Mouse (Mus musculus): ENCODE results near the gene Igtp. TPM values are rescaled to one million over a fixed set of nuclear protein-coding genes. Genes with fewer than 3 reads are reported as not detected.
"Not testable (repeated sequence)": the region's sequence is repeated elsewhere in the genome, so short reads cannot be mapped to it uniquely, and the experiment has no call there.

Gene Igtp
- polyA plus RNA-seq (2015; fragmentation: Nextera tagmentation; extraction: Ambion mirVana), result 4.3 and 4.9 TPM in 2 replicates

DNA sequence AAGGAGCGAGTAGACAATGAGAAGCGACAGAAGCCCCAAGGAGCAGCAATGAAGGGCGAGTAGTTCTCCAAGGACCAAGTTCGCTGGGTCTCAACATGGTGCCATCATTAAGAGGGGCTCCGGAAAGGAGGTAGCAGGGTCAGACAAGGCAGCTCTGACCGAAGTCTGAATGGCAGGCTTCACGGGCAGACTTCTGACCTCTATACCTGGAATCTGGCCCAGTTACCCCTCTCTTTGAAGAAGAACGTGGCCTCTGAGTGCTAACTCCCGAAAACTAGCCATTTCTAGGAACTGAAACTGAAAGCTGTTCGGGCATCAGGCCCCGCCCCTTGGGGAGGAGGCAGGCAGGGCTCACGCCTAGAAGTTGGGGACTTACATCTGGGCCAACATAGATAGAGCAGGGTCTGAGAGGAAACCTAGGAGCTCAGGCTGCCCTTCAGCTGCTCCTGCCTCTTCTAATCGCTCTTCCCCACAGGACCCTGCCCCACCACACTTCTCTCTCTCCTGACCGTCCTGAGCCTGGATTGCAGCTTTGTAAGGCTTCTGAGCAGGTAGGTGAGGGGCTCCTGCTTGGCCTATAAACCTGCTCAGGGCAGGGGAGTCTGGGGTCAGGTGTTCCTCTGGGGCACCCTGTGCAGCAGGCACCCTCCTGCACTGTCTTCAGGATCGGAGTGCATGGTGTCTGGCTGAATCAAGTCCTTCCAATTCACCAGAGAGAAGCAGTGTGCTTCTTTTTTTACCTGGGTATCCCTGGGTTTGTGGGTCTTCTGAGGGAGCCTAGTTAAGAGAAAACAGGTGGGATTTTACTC, at the start of gene Igtp, which contains the start of gene Irgm2:
Gene Igtp (plus strand): TSS at position 328 of the 809 bp plus-strand sequence.
Gene Irgm2 (plus strand): TSS at position 390 of the 809 bp plus-strand sequence.
- H3K4me1 ChIP-seq; H3K9me3 ChIP-seq; H3K27ac ChIP-seq; H3K36me3 ChIP-seq; H3K27me3 ChIP-seq (replicated peaks): not testable (repeated sequence)
- Histone ChIP-seq H3K9ac (peak within 1 kb of the TSS; percentile 45; the same call in 1 of the 2 replicates), H3K4me3 (replicated peaks) (peak within 1 kb of the TSS; percentile 63), H3K4me2 (peak within 1 kb of the TSS; percentile 73)
- peak; percentile 90 for ATAC-seq (ENCODE audit: insufficient read depth, low FRiP score, low read depth)
- WGBS, result 3% methylated on average over 14 of the region's 15 CpGs

DNA sequence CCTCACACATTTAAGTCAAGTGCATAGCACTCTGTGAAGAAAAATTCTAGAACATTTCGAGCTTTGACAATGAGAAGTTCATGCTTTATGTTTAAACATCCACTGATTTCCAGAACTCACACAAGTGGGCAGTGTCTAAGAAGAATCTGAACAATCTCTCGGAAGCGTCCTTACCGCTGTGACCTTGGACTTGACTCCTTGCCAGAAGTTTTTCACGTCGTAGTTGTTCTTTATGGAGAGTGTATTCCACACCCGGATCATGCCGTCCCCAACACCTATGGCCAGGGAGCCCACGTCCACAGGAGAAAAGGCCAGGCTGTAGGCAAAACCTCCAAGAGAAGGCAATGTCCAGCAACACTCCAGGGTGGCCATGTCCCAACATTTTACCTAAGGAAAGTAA, 43.9 kb upstream of the Igtp start:
- Histone ChIP-seq H3K27ac (no peak overlapping the region), H3K4me2 (no peak overlapping the region), H3K9me3 (no peaks in the 10 kb centered on the region), H3K4me3 (replicated peaks) (no peak overlapping the region), H3K9ac (no peak overlapping the region), H3K36me3 (peaks cover 45% of the 10 kb centered on the region), H3K4me1 (no peaks in the 10 kb centered on the region), H3K27me3 (replicated peaks) (no peaks in the 10 kb centered on the region)
- ATAC-seq (ENCODE audit: insufficient read depth, low FRiP score, low read depth), result no peak
- WGBS, result 88% methylated on average over 9 of the region's 9 CpGs

DNA sequence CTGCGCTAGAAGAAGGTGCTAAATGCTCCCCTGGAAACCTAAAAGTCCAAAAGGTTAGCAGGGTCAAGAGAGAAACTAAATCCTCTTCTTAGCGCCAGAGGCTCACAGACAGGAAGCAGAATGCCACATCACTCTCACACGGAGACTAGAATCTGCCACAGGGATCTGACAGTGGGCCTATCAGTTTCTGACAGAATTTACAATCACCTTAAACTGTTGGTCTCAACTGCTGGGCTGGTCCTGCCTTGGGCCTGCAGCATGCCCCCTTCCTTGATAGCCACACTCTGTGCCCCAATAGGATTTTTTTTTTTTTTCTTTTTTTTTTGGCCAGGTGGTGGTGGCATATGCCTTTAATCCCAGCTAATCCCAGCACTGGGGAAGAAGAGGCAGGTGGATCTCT, 42.5 kb upstream of the Igtp start:
- no peaks in the 10 kb centered on the region for H3K4me1 ChIP-seq
- no peaks in the 10 kb centered on the region for H3K9me3 ChIP-seq
- H3K4me3 ChIP-seq (replicated peaks), result no peak overlapping the region
- no peak overlapping the region for H3K4me2 ChIP-seq
- 78% methylated on average over 3 of the region's 3 CpGs for WGBS
- no peaks in the 10 kb centered on the region for H3K27me3 ChIP-seq (replicated peaks)
- no peak overlapping the region for H3K27ac ChIP-seq
- H3K36me3 ChIP-seq, result peaks cover 49% of the 10 kb centered on the region
- no peak for ATAC-seq (ENCODE audit: insufficient read depth, low FRiP score, low read depth)
- no peak overlapping the region for H3K9ac ChIP-seq

DNA sequence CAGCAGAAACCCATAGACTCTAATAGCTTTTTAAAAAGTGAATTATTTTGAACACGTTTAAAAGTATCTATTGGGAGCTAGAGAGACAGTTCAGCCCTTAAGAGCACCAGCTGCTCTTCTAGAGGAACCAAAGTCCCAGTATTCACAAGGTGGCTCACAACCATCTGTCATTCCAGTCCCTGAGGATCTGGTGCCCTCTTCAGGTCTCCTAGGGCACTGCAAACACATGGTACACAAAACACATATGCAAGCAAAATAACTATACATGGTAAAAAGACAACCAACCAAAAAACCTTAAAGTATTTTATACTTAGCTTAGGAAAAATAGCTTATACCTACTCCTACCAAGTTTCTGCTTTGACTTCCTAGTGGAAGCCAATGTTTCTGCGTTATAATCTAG, 34.3 kb upstream of the Igtp start:
- H3K4me1 ChIP-seq, result no peaks in the 10 kb centered on the region
- no peaks in the 10 kb centered on the region for H3K27me3 ChIP-seq (replicated peaks)
- H3K4me2 ChIP-seq, result no peak overlapping the region
- no peaks in the 10 kb centered on the region for H3K9me3 ChIP-seq
- peaks cover 41% of the 10 kb centered on the region for H3K36me3 ChIP-seq
- no peak overlapping the region for H3K27ac ChIP-seq
- no peak overlapping the region for H3K9ac ChIP-seq
- WGBS, result 96% methylated on average over 2 of the region's 2 CpGs
- no peak for ATAC-seq (ENCODE audit: insufficient read depth, low FRiP score, low read depth)
- H3K4me3 ChIP-seq (replicated peaks), result no peak overlapping the region

DNA sequence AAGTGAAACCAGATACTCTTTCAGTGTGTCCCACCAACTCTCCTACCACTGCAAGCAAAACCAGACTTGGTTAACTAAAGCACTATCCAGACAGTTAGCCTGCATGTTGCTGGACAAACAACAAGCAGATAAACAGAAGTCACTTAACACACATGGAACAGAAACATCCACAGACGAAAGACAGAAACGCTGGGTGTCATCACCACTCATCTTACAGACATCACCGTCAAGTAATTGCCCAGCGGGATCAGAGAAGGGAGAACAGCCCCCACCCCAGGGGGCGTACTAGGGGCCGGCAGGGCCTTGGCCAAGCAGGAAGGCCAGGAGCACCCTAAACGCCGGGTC, 31.6 kb upstream of the Igtp start:
- Histone ChIP-seq H3K27me3 (replicated peaks) (no peaks in the 10 kb centered on the region), H3K4me1 (0 out of 2 replicates have a peak, but pooled peaks cover 5% of the 10 kb centered on the region), H3K4me3 (replicated peaks) (peak overlapping the region; percentile 85), H3K36me3 (peaks cover 26% of the 10 kb centered on the region), H3K9ac (peak overlapping the region; percentile 86), H3K9me3 (no peaks in the 10 kb centered on the region), H3K4me2 (peak overlapping the region; percentile 62), H3K27ac (no peak overlapping the region)
- ATAC-seq (ENCODE audit: insufficient read depth, low FRiP score, low read depth), result no peak
- WGBS, result 0% methylated on average over 8 of the region's 8 CpGs

DNA sequence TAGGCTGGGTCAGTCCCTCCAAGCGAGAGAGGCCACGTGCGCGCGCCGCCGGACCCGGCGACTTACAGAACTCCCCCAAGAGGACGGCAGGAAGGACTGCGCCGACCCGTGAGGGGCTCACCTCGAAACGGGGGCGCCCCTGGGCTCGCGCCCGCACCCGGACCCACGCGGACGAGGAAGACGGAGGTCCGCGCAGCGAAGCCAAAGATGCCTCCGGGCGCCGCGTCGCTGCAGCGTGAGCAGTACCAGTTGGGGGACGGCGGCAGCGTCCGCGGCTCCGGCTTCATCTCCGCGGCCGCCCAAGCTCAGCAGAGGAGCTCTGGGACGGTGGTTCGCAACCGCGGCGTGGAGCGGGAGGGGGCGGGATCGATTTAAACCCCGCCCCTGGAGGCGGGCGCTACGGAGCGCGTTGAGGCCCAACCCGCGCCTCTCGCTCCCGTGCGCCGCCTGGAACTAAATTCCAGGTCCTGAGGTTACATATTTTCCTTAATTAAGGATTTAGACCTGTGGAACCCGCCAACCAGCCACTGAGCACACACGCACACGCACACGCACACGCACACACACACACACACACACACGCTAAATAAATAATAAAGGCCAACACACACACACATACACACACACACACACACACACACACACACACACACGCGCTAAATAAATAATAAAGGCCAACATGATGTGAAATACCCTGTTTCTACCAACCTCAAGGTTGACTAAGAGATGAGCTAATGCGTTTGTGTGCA, 31.0 kb upstream of the Igtp start, which contains the start of gene Gemin5:
Gene Gemin5 (minus strand): TSS at position 373 of the 749 bp plus-strand sequence.
- Histone ChIP-seq H3K4me3 (replicated peaks) (peak within 1 kb of the TSS; percentile 85), H3K4me2 (peak within 1 kb of the TSS; percentile 62), H3K36me3 (peaks cover 21% of the 10 kb centered on the region), H3K4me1 (0 out of 2 replicates have a peak, but pooled peaks cover 5% of the 10 kb centered on the region), H3K27ac (peak within 1 kb of the TSS; percentile 60; the same call in 1 of the 2 replicates), H3K9ac (peak within 1 kb of the TSS; percentile 86), H3K27me3 (replicated peaks) (no peaks in the 10 kb centered on the region), H3K9me3 (no peaks in the 10 kb centered on the region)
- WGBS, result under 1% methylated on average over 71 of the region's 71 CpGs
- ATAC-seq (ENCODE audit: insufficient read depth, low FRiP score, low read depth), result peak; percentile 86

DNA sequence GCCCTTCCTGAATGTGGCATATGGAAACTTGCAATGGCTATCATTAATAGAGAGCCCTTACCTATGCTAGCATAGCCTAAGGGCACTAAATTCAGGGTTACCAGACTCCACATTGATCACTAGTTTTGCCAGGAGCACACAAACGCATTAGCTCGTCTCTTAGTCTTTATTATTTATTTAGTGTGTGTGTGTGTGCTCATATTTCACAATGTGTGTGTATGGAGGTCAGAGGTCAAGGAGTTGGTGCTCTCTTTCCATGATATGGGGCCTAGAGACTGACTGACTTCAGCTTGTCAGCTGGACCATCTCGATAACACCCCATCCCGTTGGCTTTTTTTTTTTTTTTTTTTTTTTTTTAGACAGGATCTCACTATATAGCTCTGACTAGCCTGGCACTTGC, 29.7 kb upstream of the Igtp start:
- H3K4me2 ChIP-seq, result no peak overlapping the region
- no peak for ATAC-seq (ENCODE audit: insufficient read depth, low FRiP score, low read depth)
- no peak overlapping the region for H3K4me3 ChIP-seq (replicated peaks)
- H3K9me3 ChIP-seq, result no peaks in the 10 kb centered on the region
- 70% methylated on average over 4 of the region's 4 CpGs for WGBS
- H3K4me1 ChIP-seq, result 0 out of 2 replicates have a peak, but pooled peaks cover 5% of the 10 kb centered on the region
- peaks cover 23% of the 10 kb centered on the region; the same call in 1 of the 2 replicates for H3K36me3 ChIP-seq
- no peak overlapping the region for H3K9ac ChIP-seq
- H3K27me3 ChIP-seq (replicated peaks), result no peaks in the 10 kb centered on the region
- no peak overlapping the region for H3K27ac ChIP-seq

DNA sequence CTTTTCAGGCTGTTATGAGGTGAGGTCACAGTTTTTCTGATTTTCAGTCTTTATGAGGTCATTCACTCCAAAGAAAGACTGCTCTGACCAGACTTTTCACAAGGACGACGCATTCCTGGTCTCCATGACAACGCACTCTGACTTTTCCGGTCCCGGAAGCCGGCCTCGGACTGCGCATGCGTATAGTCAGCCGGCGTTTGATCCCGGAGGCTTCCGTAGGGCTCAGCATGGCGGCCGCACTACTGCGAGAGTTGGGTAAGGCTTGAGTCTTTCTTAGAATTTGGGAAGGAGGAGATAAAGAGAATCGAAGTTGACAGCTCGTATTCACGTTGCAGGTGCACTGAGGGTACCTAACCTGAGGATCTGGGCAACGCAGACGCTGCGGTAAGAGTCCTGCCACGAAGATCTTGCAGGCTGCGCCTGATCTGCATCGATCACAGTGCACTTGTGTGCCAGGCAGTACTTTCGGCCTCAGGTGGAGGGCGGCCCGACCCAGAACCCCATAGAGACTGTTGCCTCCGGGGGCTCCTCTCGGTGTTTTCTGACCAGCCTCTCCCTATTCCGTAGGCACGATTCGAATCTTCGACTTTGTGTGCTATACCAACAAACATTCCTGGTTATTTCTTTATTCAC, 27.8 kb upstream of the Igtp start, which contains the start of gene Mrpl22:
Gene Mrpl22 (plus strand): TSS at position 203 of the 633 bp plus-strand sequence.
- H3K4me1 ChIP-seq, result 0 out of 2 replicates have a peak, but pooled peaks cover 5% of the 10 kb centered on the region
- H3K4me2 ChIP-seq, result peak within 1 kb of the TSS; percentile 75
- peak within 1 kb of the TSS; percentile 79 for H3K4me3 ChIP-seq (replicated peaks)
- no peaks in the 10 kb centered on the region for H3K9me3 ChIP-seq
- H3K27me3 ChIP-seq (replicated peaks), result no peaks in the 10 kb centered on the region
- WGBS, result under 1% methylated on average over 34 of the region's 34 CpGs
- peak; percentile 82 for ATAC-seq (ENCODE audit: insufficient read depth, low FRiP score, low read depth)
- H3K36me3 ChIP-seq, result peaks cover 24% of the 10 kb centered on the region
- peak within 1 kb of the TSS; percentile 73; the same call in 1 of the 2 replicates for H3K9ac ChIP-seq
- H3K27ac ChIP-seq, result peak within 1 kb of the TSS; percentile 18; the same call in 1 of the 2 replicates

DNA sequence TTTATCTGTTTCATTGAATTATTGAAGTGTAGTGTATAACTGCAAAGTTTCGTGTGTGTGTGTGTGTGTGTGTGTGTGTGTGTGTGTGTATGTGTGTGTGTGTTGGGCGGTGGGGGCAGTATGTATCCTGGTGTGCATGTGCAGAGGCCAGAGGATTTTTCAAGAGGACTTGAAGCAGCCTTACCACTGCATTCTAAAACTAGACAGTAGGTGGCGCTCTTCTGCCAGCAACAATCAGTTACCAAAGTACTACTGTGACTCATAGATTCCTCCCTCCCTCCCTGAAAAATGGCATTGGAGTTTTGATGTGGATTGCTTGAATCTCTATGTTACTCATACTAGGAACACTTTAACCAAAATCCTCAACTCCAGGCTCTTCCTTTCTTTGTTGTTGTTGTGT, 19.8 kb upstream of the Igtp start:
- Histone ChIP-seq H3K36me3 (peaks cover 17% of the 10 kb centered on the region), H3K4me3 (replicated peaks) (no peak overlapping the region), H3K27me3 (replicated peaks) (no peaks in the 10 kb centered on the region), H3K4me1 (no peaks in the 10 kb centered on the region), H3K9ac (no peak overlapping the region), H3K4me2 (no peak overlapping the region), H3K27ac (no peak overlapping the region), H3K9me3 (no peaks in the 10 kb centered on the region)
- WGBS, result 11% methylated on average over 3 of the region's 3 CpGs
- no peak for ATAC-seq (ENCODE audit: insufficient read depth, low FRiP score, low read depth)

DNA sequence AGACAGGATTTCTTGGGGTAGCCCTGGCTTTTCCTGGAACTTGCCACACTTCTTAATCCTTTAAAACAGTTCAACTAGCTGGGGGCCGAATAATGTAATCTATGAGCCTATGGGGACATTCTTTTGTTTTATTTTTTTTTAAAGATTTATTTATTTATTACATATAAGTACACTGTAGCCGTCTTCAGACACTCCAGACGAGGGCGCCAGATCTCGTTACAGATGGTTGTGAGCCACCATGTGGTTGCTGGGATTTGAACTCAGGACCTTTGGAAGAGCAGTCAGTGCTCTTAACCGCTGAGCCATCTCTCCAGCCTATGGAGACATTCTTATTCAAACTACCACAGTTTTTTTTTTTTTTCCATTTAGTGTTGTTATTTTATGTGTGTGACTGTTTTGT, 19.4 kb upstream of the Igtp start:
- H3K4me1 ChIP-seq; H3K9ac ChIP-seq; ATAC-seq (ENCODE audit: insufficient read depth, low FRiP score, low read depth): not testable (repeated sequence)

DNA sequence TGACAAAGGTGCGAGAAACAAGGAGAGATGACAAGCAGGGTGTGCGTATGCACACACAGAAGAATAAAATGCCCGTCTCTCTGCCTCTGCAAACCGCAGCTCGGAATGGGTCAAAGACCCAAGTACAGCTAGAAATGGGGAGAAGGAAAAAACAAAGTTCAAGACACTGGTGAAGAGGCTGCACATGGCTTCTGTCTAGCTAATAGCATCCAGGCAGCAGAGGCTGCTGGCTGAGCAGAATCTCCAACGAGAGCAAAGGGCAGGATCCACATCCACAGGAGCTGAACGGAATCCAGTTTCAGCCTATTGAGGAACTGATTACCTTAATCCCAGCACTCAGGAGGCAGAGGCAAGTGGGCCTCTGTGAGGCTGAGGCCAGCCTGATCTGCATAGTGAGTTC, 18.6 kb upstream of the Igtp start:
- H3K4me3 ChIP-seq (replicated peaks), result no peak overlapping the region

More for the DNA sequence above, 19.4 kb upstream of the Igtp start:
- not testable (repeated sequence) for H3K4me3 ChIP-seq (replicated peaks); H3K9me3 ChIP-seq; H3K4me2 ChIP-seq; H3K27ac ChIP-seq; H3K27me3 ChIP-seq (replicated peaks)
- 92% methylated on average over 6 of the region's 6 CpGs for WGBS
- H3K36me3 ChIP-seq, result peaks cover 17% of the 10 kb centered on the region

More for the DNA sequence above, 18.6 kb upstream of the Igtp start:
- no peak for ATAC-seq (ENCODE audit: insufficient read depth, low FRiP score, low read depth)
- Histone ChIP-seq H3K9ac (no peak overlapping the region), H3K4me2 (no peak overlapping the region), H3K4me1 (no peaks in the 10 kb centered on the region), H3K9me3 (no peaks in the 10 kb centered on the region), H3K27ac (no peak overlapping the region), H3K27me3 (replicated peaks) (no peaks in the 10 kb centered on the region), H3K36me3 (peaks cover 11% of the 10 kb centered on the region)
- 71% methylated on average over 7 of the region's 7 CpGs for WGBS

All from stomach, embryonic 15.5 days (tissue).